Mouse (Mus musculus) embryonic facial prominence, embryonic 10.5 days (tissue): ENCODE data around the gene Wdr81. TPM values are rescaled to one million over a fixed set of nuclear protein-coding genes. Genes with fewer than 3 reads are reported as not detected.
A peak's percentile ranks its signal among the peaks of the same experiment; 100 is the strongest.

Source experiments
- DNase-seq: peaks from one replicate; pipeline ENCODE4 v3.0.0-alpha.2; 2017; ENCODE audit warnings: low spot score
- H3K27ac ChIP-seq: fragments of 300-500 bp; sonication (generic); replicated peaks from 2 replicates; pipeline ENCODE4 v1.5.1; 2016; ENCODE audit warnings: mild to moderate bottlenecking
- H3K27me3 ChIP-seq: fragments of 300-500 bp; sonication (generic); replicated peaks from 2 replicates; pipeline ENCODE4 v1.6.1; 2016; ENCODE audit warnings: low read depth, mild to moderate bottlenecking; ENCODE audit not compliant: poor library complexity, severe bottlenecking
- H3K36me3 ChIP-seq: fragments of 300-500 bp; sonication (generic); replicated peaks from 2 replicates; pipeline ENCODE4 v1.6.1; 2016; ENCODE audit warnings: mild to moderate bottlenecking, moderate library complexity
- H3K4me1 ChIP-seq: fragments of 300-500 bp; sonication (generic); 2 replicates; pipeline ENCODE4 v1.6.1; 2016
- H3K4me3 ChIP-seq: fragments of 300-500 bp; sonication (generic); 2 replicates; pipeline ENCODE4 v1.5.1; 2016; ENCODE audit warnings: mild to moderate bottlenecking, moderate library complexity
- H3K9me3 ChIP-seq: fragments of 300-500 bp; sonication (generic); 2 replicates; pipeline ENCODE4 v1.6.1; 2016; ENCODE audit warnings: mild to moderate bottlenecking
- WGBS: fragments of 180-500 bp; shearing (Covaris S2); methylation state at CpG from one replicate; pipeline ENCODE4 v1.1.7; 2016; 5-methylcytosine and 5-hydroxymethylcytosine counted together
- microRNA counts: library from miRNA; unstranded; fragments of <30 nt; microRNA quantifications from one replicate; lab custom pipeline; 2017
- microRNA-seq: library from miRNA; unstranded; fragments of <30 nt; microRNA quantifications from one replicate; pipeline ENCODE4, GENCODE M21; 2017
- polyA plus RNA-seq: library from polyadenylated mRNA; unstranded; fragments of >200 nt; fragmentation: Nextera tagmentation; extraction: Ambion mirVana; gene quantifications from 2 replicates; pipeline ENCODE4 v1.2.1, GENCODE M21; 2016

Wdr81 gene
- polyA plus RNA-seq, 1 experiment from 2014 or later, result 6.0 TPM

- H3K4me1 ChIP-seq, result 0 out of 2 replicates have a peak, but pooled peaks cover 3% of the 10 kb centered on the region
- no peak overlapping the region for H3K27ac ChIP-seq
- H3K27me3 ChIP-seq, result no peaks in the 10 kb centered on the region
- no peak overlapping the region for H3K4me3 ChIP-seq
- 75% methylated on average over 6 of the region's 6 CpGs for WGBS
- no peak for DNase-seq
- peaks cover 22% of the 10 kb centered on the region for H3K36me3 ChIP-seq
- no peaks in the 10 kb centered on the region for H3K9me3 ChIP-seq
Measured at GRCm38 (mm10) chr11:75403301-75404052, 51.0 kb downstream of the Wdr81 start.

- H3K4me3 ChIP-seq, result no peak overlapping the region
- H3K27ac ChIP-seq, result no peak overlapping the region
- 71% methylated on average over 5 of the region's 5 CpGs for WGBS
- peaks cover 19% of the 10 kb centered on the region for H3K36me3 ChIP-seq
- 0 out of 2 replicates have a peak, but pooled peaks cover 3% of the 10 kb centered on the region for H3K4me1 ChIP-seq
- peak; percentile 45 for DNase-seq
- no peaks in the 10 kb centered on the region for H3K9me3 ChIP-seq
- H3K27me3 ChIP-seq, result no peaks in the 10 kb centered on the region
Measured at GRCm38 (mm10) chr11:75402271-75402690, 52.2 kb downstream of the Wdr81 start.

- H3K9me3 ChIP-seq, result no peaks in the 10 kb centered on the region
- no peak overlapping the region for H3K27ac ChIP-seq
- H3K4me1 ChIP-seq, result 0 out of 2 replicates have a peak, but pooled peaks cover 3% of the 10 kb centered on the region
- H3K4me3 ChIP-seq, result no peak overlapping the region
- H3K36me3 ChIP-seq, result peaks cover 8% of the 10 kb centered on the region; the same call in 1 of the 2 replicates
- DNase-seq, result no peak
- H3K27me3 ChIP-seq, result no peaks in the 10 kb centered on the region
- WGBS, result 67% methylated on average over 9 of the region's 9 CpGs
Measured at GRCm38 (mm10) chr11:75400099-75400498, 54.4 kb downstream of the Wdr81 start.

- peaks cover 8% of the 10 kb centered on the region; the same call in 1 of the 2 replicates for H3K36me3 ChIP-seq
- DNase-seq, result no peak
- no peak overlapping the region for H3K4me3 ChIP-seq
- no peaks in the 10 kb centered on the region for H3K27me3 ChIP-seq
- no peak overlapping the region for H3K27ac ChIP-seq
- H3K9me3 ChIP-seq, result no peaks in the 10 kb centered on the region
- 0 out of 2 replicates have a peak, but pooled peaks cover 3% of the 10 kb centered on the region for H3K4me1 ChIP-seq
- 90% methylated on average over 11 of the region's 11 CpGs for WGBS
Measured at GRCm38 (mm10) chr11:75399411-75399841, 55.1 kb downstream of the Wdr81 start.

- DNase-seq, result no peak
- no peaks in the 10 kb centered on the region for H3K9me3 ChIP-seq
- H3K4me1 ChIP-seq, result 0 out of 2 replicates have a peak, but pooled peaks cover 3% of the 10 kb centered on the region
- no peak overlapping the region for H3K4me3 ChIP-seq
- H3K27me3 ChIP-seq, result no peaks in the 10 kb centered on the region
- WGBS, result 88% methylated on average over 7 of the region's 7 CpGs
- H3K27ac ChIP-seq, result no peak overlapping the region
- peaks cover 8% of the 10 kb centered on the region; the same call in 1 of the 2 replicates for H3K36me3 ChIP-seq
Measured at GRCm38 (mm10) chr11:75397452-75397851, 57.1 kb downstream of the Wdr81 start.

GRCm38 (mm10) chr11:75395611-75396010, 58.9 kb downstream of the Wdr81 start:
- Histone ChIP-seq H3K4me1 (no peaks in the 10 kb centered on the region), H3K27me3 (no peaks in the 10 kb centered on the region), H3K4me3 (no peak overlapping the region), H3K9me3 (no peaks in the 10 kb centered on the region), H3K36me3 (peaks cover 8% of the 10 kb centered on the region; the same call in 1 of the 2 replicates), H3K27ac (no peak overlapping the region)
- WGBS, result 91% methylated on average over 1 of the region's 1 CpGs
- no peak for DNase-seq

MicroRNA genes within 50 kb of the gene (microRNA counts, 519-probe panel; counts per million panel counts)
- 5,251 counts per million, percentile 89 among the panel's probes with 10 or more counts for microRNA mmu-miR-22 (lab: Ali Mortazavi, UCI)

Small RNAs within 50 kb of the gene (microRNA-seq; reads per million reads assigned to microRNA genes)
- 2,199 reads per million, percentile 82 among the genes with 10 or more reads in this experiment for gene Mir22

Other genes starting within 250 kb of the Wdr81 start
- 192 and 201 TPM in 2 replicates for gene Rpa1, start 106.4 kb downstream of the Wdr81 start, polyA plus RNA-seq
- 18.2 TPM in 2 replicates for gene Smyd4, start 106.3 kb downstream of the Wdr81 start, polyA plus RNA-seq
- 211 and 216 TPM in 2 replicates for gene Serpinf1, start 32.0 kb downstream of the Wdr81 start, polyA plus RNA-seq
- gene Serpinf2, start 15.1 kb downstream of the Wdr81 start, polyA plus RNA-seq, result not detected in 2 replicates
- 11.1 and 12.7 TPM in 2 replicates for gene Tlcd2, start 7.0 kb upstream of the Wdr81 start, polyA plus RNA-seq
- 74.0 and 76.5 TPM in 2 replicates for gene Prpf8, start 32.1 kb upstream of the Wdr81 start, polyA plus RNA-seq
- gene Rilp, start 55.4 kb upstream of the Wdr81 start, polyA plus RNA-seq, result 0.17 and 0.23 TPM in 2 replicates
- gene Scarf1, start 58.8 kb upstream of the Wdr81 start, polyA plus RNA-seq, result 4.8 and 5.1 TPM in 2 replicates
- gene Slc43a2, start 77.0 kb upstream of the Wdr81 start, polyA plus RNA-seq, result 5.1 and 5.6 TPM in 2 replicates
- gene Pitpna, start 133.4 kb upstream of the Wdr81 start, polyA plus RNA-seq, result 61.5 TPM in 2 replicates
- 16.5 and 19.0 TPM in 2 replicates for gene Inpp5k, start 176.3 kb upstream of the Wdr81 start, polyA plus RNA-seq
- gene Myo1c, start 195.8 kb upstream of the Wdr81 start, polyA plus RNA-seq, result 19.3 and 22.3 TPM in 2 replicates
- gene Crk, start 224.5 kb upstream of the Wdr81 start, polyA plus RNA-seq, result 112 and 114 TPM in 2 replicates